Mouse (Mus musculus) heart, adult 2 months (tissue): Measurements from ENCODE around the gene Pkp3. TPM values are rescaled to one million over a fixed set of nuclear protein-coding genes. Genes with fewer than 3 reads are reported as not detected.
"Not testable (repeated sequence)": the region's sequence is repeated elsewhere in the genome, so short reads cannot be mapped to it uniquely, and the experiment has no call there.

ENCODE experiments used
- DNase-seq, 2 experiments: peaks; one replicate each; pipeline ENCODE4 v3.0.0; 2021
- H3K27ac ChIP-seq: fragments of 200-600 bp; 2 replicates; pipeline ENCODE4 v1.8.1; 2022
- H3K27me3 ChIP-seq: fragments of 200-500 bp; 2 replicates; pipeline ENCODE4 v1.6.1; 2012; ENCODE audit warnings: mild to moderate bottlenecking, low read length, inconsistent platforms, mixed read lengths; ENCODE audit not compliant: control insufficient read depth, insufficient read depth
- H3K36me3 ChIP-seq: fragments of 200-500 bp; 2 replicates; pipeline ENCODE4 v1.6.1; 2012; ENCODE audit warnings: low read length, inconsistent platforms; ENCODE audit not compliant: control insufficient read depth, insufficient read depth
- H3K4me1 ChIP-seq: fragments of 200-500 bp; 2 replicates; pipeline ENCODE4 v1.6.1; 2011; ENCODE audit warnings: low read length; ENCODE audit not compliant: control insufficient read depth, insufficient read depth
- H3K4me3 ChIP-seq: fragments of 200-600 bp; 2 replicates; pipeline ENCODE4 v1.8.1; 2022
- H3K79me2 ChIP-seq: fragments of 200-500 bp; replicated peaks from 2 replicates; pipeline ENCODE4 v1.6.1; 2012; ENCODE audit warnings: mild to moderate bottlenecking, inconsistent platforms, low read length, moderate library complexity, mixed read lengths; ENCODE audit not compliant: control insufficient read depth, insufficient read depth
- H3K9ac ChIP-seq: fragments of 200-500 bp; 2 replicates; pipeline ENCODE4 v1.6.1; 2012; ENCODE audit warnings: low read depth, mild to moderate bottlenecking, control low read depth, inconsistent platforms, low read length, mixed read lengths
- CTCF ChIP-seq: fragments of 200-600 bp; IDR thresholded peaks from 2 replicates; pipeline ENCODE4 v1.8.1; 2022; ENCODE audit warnings: antibody characterized with exemption, mild to moderate bottlenecking, moderate library complexity
- EP300 ChIP-seq: fragments of 200-500 bp; IDR thresholded peaks from 2 replicates; pipeline ENCODE4 v1.6.1; 2011; ENCODE audit warnings: low read depth, low read length, control low read depth; ENCODE audit not compliant: insufficient read depth
- POLR2A ChIP-seq: fragments of 200-500 bp; IDR thresholded peaks from 2 replicates; pipeline ENCODE4 v1.6.1; 2011; ENCODE audit warnings: mild to moderate bottlenecking, low read depth, low read length, control low read depth; ENCODE audit not compliant: insufficient read depth
- WGBS: fragments of 180-500 bp; shearing (Covaris S2); methylation state at CpG from one replicate; pipeline ENCODE4 v1.1.7; 2018; 5-methylcytosine and 5-hydroxymethylcytosine counted together
- intact Hi-C: fragments of 180-260 bp; cut with DNase I; formaldehyde crosslinking; loops from one replicate; pipeline ENCODE4 v1.15.1; 2025
- long read RNA-seq: library from polyadenylated mRNA; stranded (forward); transcript quantifications from one replicate; pipeline ENCODE4 v2.0.0, GENCODE M21; 2021
- polyA plus RNA-seq: library from polyadenylated mRNA; depleted of rRNA; stranded (reverse); fragments of >200 nt; gene quantifications from 2 replicates; pipeline ENCODE4 v1.2.3, GENCODE M21; 2012; rRNA removed
- total RNA-seq, 2 experiments: library from RNA; stranded (reverse); gene quantifications; 2 replicates each; pipeline ENCODE4 v1.2.3; 2021

Gene Pkp3
- under 1 TPM; 0.20 to 0.21 TPM for total RNA-seq
- 0.35 and 1.6 TPM in 2 replicates for polyA plus RNA-seq
- long read RNA-seq, result 0 reads

GRCm38 (mm10) chr7:141077841-141078240, at the start of gene Pkp3:
Gene Pkp3, plus strand, starts transcription at chr7:141078218.
- H3K79me2 ChIP-seq, result no peaks in the 10 kb centered on the region
- H3K9ac ChIP-seq, result no peak within 1 kb of the TSS
- 93% methylated on average over 15 of the region's 15 CpGs for WGBS
- H3K4me1 ChIP-seq, result no peaks in the 10 kb centered on the region
- no peak within 1 kb of the TSS for H3K27ac ChIP-seq
- H3K36me3 ChIP-seq, result no peaks in the 10 kb centered on the region
- no peak for TF ChIP-seq CTCF
- no peak for TF ChIP-seq EP300
- H3K4me3 ChIP-seq, result no peak within 1 kb of the TSS
- no peaks in the 10 kb centered on the region for H3K27me3 ChIP-seq
- intact Hi-C loops, result no loop called here
- DNase-seq, result no peak

GRCm38 (mm10) chr7:141028831-141029230, 49.2 kb upstream of the Pkp3 start, which contains the start of gene Gm17387:
Gene Gm17387, plus strand, starts transcription at chr7:141029131.
- H3K9ac ChIP-seq, result no peak within 1 kb of the TSS
- no peaks in the 10 kb centered on the region for H3K27me3 ChIP-seq
- no peak within 1 kb of the TSS for H3K4me3 ChIP-seq
- H3K36me3 ChIP-seq, result peaks cover 2% of the 10 kb centered on the region; the same call in 1 of the 2 replicates
- no peak for DNase-seq
- no peak within 1 kb of the TSS for H3K27ac ChIP-seq
- H3K4me1 ChIP-seq, result peaks cover 8% of the 10 kb centered on the region
- no peaks in the 10 kb centered on the region for H3K79me2 ChIP-seq
- 90% methylated on average over 2 of the region's 2 CpGs for WGBS
- intact Hi-C loops, result no loop called here
- TF ChIP-seq CTCF, result no peak
- TF ChIP-seq EP300, result no peak
- no peak for TF ChIP-seq POLR2A

GRCm38 (mm10) chr7:141030390-141030789, 47.6 kb upstream of the Pkp3 start:
- no peak overlapping the region for H3K4me3 ChIP-seq
- TF ChIP-seq EP300 (no peak), POLR2A (no peak), CTCF (no peak)

GRCm38 (mm10) chr7:141032458-141033167, 45.4 kb upstream of the Pkp3 start:
- Histone ChIP-seq H3K27ac (no peak overlapping the region), H3K79me2 (no peaks in the 10 kb centered on the region), H3K4me1 (no peaks in the 10 kb centered on the region), H3K4me3 (no peak overlapping the region), H3K36me3 (no peaks in the 10 kb centered on the region), H3K9ac (no peak overlapping the region), H3K27me3 (no peaks in the 10 kb centered on the region)
- TF ChIP-seq EP300 (no peak), POLR2A (no peak), CTCF (no peak)
- intact Hi-C loops, result no loop called here
- no peak for DNase-seq
- WGBS, result 67% methylated on average over 9 of the region's 9 CpGs

More at GRCm38 (mm10) chr7:141030390-141030789, 47.6 kb upstream of the Pkp3 start:
- Histone ChIP-seq H3K4me1 (peaks cover 5% of the 10 kb centered on the region), H3K9ac (no peak overlapping the region), H3K36me3 (peaks cover 2% of the 10 kb centered on the region; the same call in 1 of the 2 replicates), H3K79me2 (no peaks in the 10 kb centered on the region), H3K27ac (no peak overlapping the region), H3K27me3 (no peaks in the 10 kb centered on the region)
- intact Hi-C loops, result no loop called here
- WGBS, result 65% methylated on average over 3 of the region's 3 CpGs
- DNase-seq, result no peak

GRCm38 (mm10) chr7:141036624-141037023, 41.4 kb upstream of the Pkp3 start:
- DNase-seq, intact Hi-C loops, H3K4me3 ChIP-seq: not testable (repeated sequence)

GRCm38 (mm10) chr7:141038090-141039032, 39.7 kb upstream of the Pkp3 start:
- Histone ChIP-seq H3K4me1 (peaks cover 4% of the 10 kb centered on the region), H3K36me3 (no peaks in the 10 kb centered on the region; the same call in 1 of the 2 replicates), H3K27ac (no peak overlapping the region), H3K79me2 (no peaks in the 10 kb centered on the region), H3K9ac (no peak overlapping the region), H3K4me3 (no peak overlapping the region), H3K27me3 (no peaks in the 10 kb centered on the region)
- TF ChIP-seq POLR2A (no peak), CTCF (no peak), EP300 (no peak)
- no peak for DNase-seq
- intact Hi-C loops, result no loop called here
- WGBS, result 58% methylated on average over 20 of the region's 21 CpGs

More at GRCm38 (mm10) chr7:141036624-141037023, 41.4 kb upstream of the Pkp3 start:
- not testable (repeated sequence) for H3K79me2 ChIP-seq, H3K9ac ChIP-seq, H3K4me1 ChIP-seq, H3K27ac ChIP-seq, H3K36me3 ChIP-seq, H3K27me3 ChIP-seq
- WGBS, result 73% methylated on average over 1 of the region's 2 CpGs
